Comparison of ENCODE assay signal across 20 mouse cellular contexts in genomic region chr8:99933159-99933558, GRCm38 (mm10).
DNase-seq lines count a peak whose midpoint lies in the region; ATAC-seq and TF ChIP-seq lines count a peak whose summit lies in the region.
"Had no signal": no experiment of that assay in that cellular context is flagged by ENCODE, and none has a peak within 500 bp of the region (broad histone marks: within the 10 kb centered on the region; RNA-seq: fewer than 3 reads in every experiment).

No protein-coding gene starts in this region.

- no peaks in the 10 kb centered on the region for H3K4me1 ChIP-seq in midbrain, embryonic 11.5 days (ENCODE audit: control insufficient read depth, insufficient read depth, low read length)
- no peaks in the 10 kb centered on the region for H3K4me1 ChIP-seq in midbrain, embryonic 16.5 days (ENCODE audit: control insufficient read depth, insufficient read depth, low read length)
- H3K4me1 ChIP-seq in MEL (ENCODE audit: control insufficient read depth in 1 of 2, insufficient read depth in 2 of 2, low read length in 2 of 2) = no peaks in the 10 kb centered on the region

- peak; percentile 65 for DNase-seq in midbrain, embryonic 11.5 days (ENCODE audit: low spot score, missing footprints)
- peak; percentile 7 for DNase-seq in MEL (ENCODE audit: low read depth, low spot score)
- no peak for DNase-seq in layer of hippocampus, adult 8-10 months (ENCODE audit: low spot score in 2 of 2)
- DNase-seq: adrenal gland, adult 2 months; adrenal gland, adult 8-10 months; adrenal gland, postnatal 10 days; adrenal gland, postnatal 14 days; adrenal gland, postnatal 25 days; adrenal gland, postnatal 36 days; B cell, adult 2 months; cerebellum, adult 11 months; cerebellum, adult 11-12 months; cerebellum, adult 18-20 months; cerebellum, adult 2 months had no signal

- H3K4me3 ChIP-seq in midbrain, embryonic 11.5 days (ENCODE audit: low read depth, low read length) = no peak overlapping the region
- no peak overlapping the region for H3K4me3 ChIP-seq in midbrain, embryonic 16.5 days (ENCODE audit: low read depth, low read length)
- H3K4me3 ChIP-seq in MEL (ENCODE audit: control insufficient read depth in 1 of 2, insufficient read depth in 1 of 2, low read depth in 2 of 2, low read length in 2 of 2) = no peak overlapping the region

- H3K9me3 ChIP-seq in midbrain, embryonic 11.5 days (ENCODE audit: control insufficient read depth, low read length) = no peaks in the 10 kb centered on the region
- no peaks in the 10 kb centered on the region for H3K9me3 ChIP-seq in midbrain, embryonic 16.5 days (replicated peaks; ENCODE audit: control insufficient read depth, low read length, poor library complexity, severe bottlenecking)
- H3K9me3 ChIP-seq in MEL (replicated peaks; ENCODE audit: insufficient read depth, low read length) = no peaks in the 10 kb centered on the region

- peak; percentile 49 to 64 for TF ChIP-seq EP300 in MEL (IDR thresholded peaks at IDR 0.05; ENCODE audit: low read depth in 1 of 2, low read length in 2 of 2)

- ATAC-seq in midbrain, embryonic 11.5 days (ENCODE audit: low FRiP score) = no peak
- no peak for ATAC-seq in midbrain, embryonic 16.5 days
- ATAC-seq: activated CD4-positive, CD25-positive, alpha-beta regulatory T cell, adult 4 months; CD4-positive, CD25-positive, alpha-beta regulatory T cell, adult 4 months; Patski had no signal

- H3K79me2 ChIP-seq in MEL (ENCODE audit: control insufficient read depth, insufficient read depth, low read length, poor library complexity) = no peaks in the 10 kb centered on the region

- no peaks in the 10 kb centered on the region for H3K27me3 ChIP-seq in midbrain, embryonic 11.5 days (ENCODE audit: control insufficient read depth, insufficient read depth, low read length)
- H3K27me3 ChIP-seq in midbrain, embryonic 16.5 days (ENCODE audit: control insufficient read depth, insufficient read depth, low read depth, low read length) = no peaks in the 10 kb centered on the region
- no peaks in the 10 kb centered on the region for H3K27me3 ChIP-seq in MEL (ENCODE audit: control insufficient read depth in 1 of 2, insufficient read depth in 2 of 2, low read length in 2 of 2)
- H3K27me3 ChIP-seq: CH12.LX, Patski had no signal

- WGBS in midbrain, embryonic 11.5 days = 89% methylated on average over 5 of the region's 5 CpGs
- whole genome bisulfite sequencing in midbrain, embryonic 16.5 days = 90% methylated on average over 5 of the region's 5 CpGs

- no peak for TF ChIP-seq POLR2A in MEL (IDR thresholded peaks at IDR 0.05; ENCODE audit: control insufficient read depth in 1 of 2, insufficient read depth in 1 of 2, low read depth in 1 of 2, low read length in 2 of 2, poor library complexity in 1 of 2)

- no peak for TF ChIP-seq CTCF in MEL (IDR thresholded peaks at IDR 0.05 in 2 of 3, conservative IDR thresholded peaks at IDR 0.05 in 1 of 3; ENCODE audit: control insufficient read depth in 1 of 3, insufficient read depth in 1 of 3, low read depth in 2 of 3, low read length in 3 of 3, poor library complexity in 1 of 3, severe bottlenecking in 1 of 3)

- H3K27ac ChIP-seq in midbrain, embryonic 11.5 days (ENCODE audit: low read depth, low read length) = no peak overlapping the region
- no peak overlapping the region for H3K27ac ChIP-seq in midbrain, embryonic 16.5 days (ENCODE audit: low read length)
- no peak overlapping the region for H3K27ac ChIP-seq in MEL (ENCODE audit: control insufficient read depth, low read depth, low read length)

- H3K36me3 ChIP-seq in midbrain, embryonic 11.5 days (ENCODE audit: control insufficient read depth, insufficient read depth, low read length) = no peaks in the 10 kb centered on the region
- H3K36me3 ChIP-seq in midbrain, embryonic 16.5 days (ENCODE audit: control insufficient read depth, insufficient read depth, low read length) = no peaks in the 10 kb centered on the region
- peaks cover 0 to 3% of the 10 kb centered on the region in 2 experiments; a peak in 1 of 4 replicates for H3K36me3 ChIP-seq in MEL (ENCODE audit: control insufficient read depth in 1 of 2, insufficient read depth in 2 of 2, low read length in 2 of 2)
- H3K36me3 ChIP-seq: G1E had no signal

- no peak overlapping the region for H3K4me2 ChIP-seq in midbrain, embryonic 11.5 days
- no peak overlapping the region for H3K4me2 ChIP-seq in midbrain, embryonic 16.5 days (ENCODE audit: low read length)

- H3K9ac ChIP-seq in midbrain, embryonic 11.5 days (ENCODE audit: low read length) = no peak overlapping the region
- H3K9ac ChIP-seq in midbrain, embryonic 16.5 days (ENCODE audit: low read depth, low read length) = no peak overlapping the region
- H3K9ac ChIP-seq in MEL (ENCODE audit: control insufficient read depth, low read depth, low read length, poor library complexity, severe bottlenecking) = no peak overlapping the region

- TF ChIP-seq RAD21 in MEL (IDR thresholded peaks at IDR 0.05; ENCODE audit: low read depth, low read length) = no peak

TF ChIP-seq in MEL, 35 proteins besides CTCF, POLR2A, EP300 and RAD21:
- peak; percentile 79; the same call in 1 of the 2 replicates for TF ChIP-seq TCF12 (IDR thresholded peaks at IDR 0.05; ENCODE audit: low read depth, low read length)
- peak; percentile 89 for TF ChIP-seq BHLHE40 (IDR thresholded peaks at IDR 0.05; ENCODE audit: borderline replicate concordance, low read depth, low read length)
- TF ChIP-seq MAX (IDR thresholded peaks at IDR 0.05; ENCODE audit: low read length) = no peak
- TF ChIP-seq ETS1 (IDR thresholded peaks at IDR 0.05; ENCODE audit: low read depth, low read length) = peak; percentile 51

Comparison
In these comparisons a context has a peak if more than half of its experiments do, and no peak if none do; other contexts are left out.
1. DNase-seq: peak in midbrain, embryonic 11.5 days (single experiment) and MEL (single experiment); none in layer of hippocampus, adult 8-10 months (0 of 2).